Mouse (Mus musculus) left cerebral cortex, postnatal 14 days (tissue): ENCODE measurements around the gene Cyp26a1. TPM values are rescaled to one million over a fixed set of nuclear protein-coding genes. Genes with fewer than 3 reads are reported as not detected.

ENCODE experiments used
- DNase-seq, 2 experiments: peaks; one replicate each; pipeline ENCODE4 v3.0.0; 2021 to 2022; ENCODE audit warnings: low spot score in 2 of 2, mixed read lengths in 1 of 2
- intact Hi-C: fragments of 180-260 bp; cut with DNase I; formaldehyde crosslinking; loops from one replicate; pipeline ENCODE4 v1.15.1; 2025
- long read RNA-seq, 2 experiments: library from polyadenylated mRNA; stranded (forward); transcript quantifications; one replicate each; pipeline ENCODE4 v2.0.0; 2021
- total RNA-seq, 2 experiments: library from RNA; stranded (reverse); gene quantifications; 2 replicates each; pipeline ENCODE4 v1.2.3; 2021

Cyp26a1 gene
- total RNA-seq, result under 1 TPM in 1 of 2 experiments, not detected in 1; 0.25 TPM
- long read RNA-seq, experiment 1, result 0 reads
- long read RNA-seq, experiment 2, result 0 reads

- DNase-seq, result no peak
- intact Hi-C loops, result no loop called here
These were observed at the start of gene Cyp26a1 for GRCm38 (mm10) chr19:37697651-37698272. Cyp26a1 (plus strand) TSS chr19:37697798.

- no peak for DNase-seq
- intact Hi-C loops, result no loop called here
These were observed 49.6 kb upstream of the Cyp26a1 start for GRCm38 (mm10) chr19:37647994-37648393.

- intact Hi-C loops, result no loop called here
- DNase-seq, result peak; percentile 34 to 55
These were observed 47.1 kb upstream of the Cyp26a1 start for GRCm38 (mm10) chr19:37650526-37650925.

GRCm38 (mm10) chr19:37654012-37654411 is 43.6 kb upstream of the Cyp26a1 start:
- DNase-seq, result no peak
- intact Hi-C loops, result no loop called here

GRCm38 (mm10) chr19:37656441-37656840 is 41.2 kb upstream of the Cyp26a1 start:
- intact Hi-C loops, result no loop called here

GRCm38 (mm10) chr19:37665256-37665655 is 32.3 kb upstream of the Cyp26a1 start:
- intact Hi-C loops, result no loop called here
- DNase-seq, result no peak

More at GRCm38 (mm10) chr19:37656441-37656840, 41.2 kb upstream of the Cyp26a1 start:
- no peak for DNase-seq

- intact Hi-C loops, result no loop called here
- DNase-seq, result no peak
These were observed 29.6 kb upstream of the Cyp26a1 start for GRCm38 (mm10) chr19:37667855-37668594.

- intact Hi-C loops, result no loop called here
- DNase-seq, result no peak
These were observed 28.9 kb upstream of the Cyp26a1 start for GRCm38 (mm10) chr19:37668657-37669056.

- intact Hi-C loops, result no loop called here
- no peak for DNase-seq
These were observed 28.1 kb upstream of the Cyp26a1 start for GRCm38 (mm10) chr19:37669486-37669885.

- intact Hi-C loops, result no loop called here
These were observed 24.2 kb upstream of the Cyp26a1 start for GRCm38 (mm10) chr19:37673393-37673792.

GRCm38 (mm10) chr19:37685281-37685680 is 12.3 kb upstream of the Cyp26a1 start, which contains the start of gene Cyp26c1:
Cyp26c1 (plus strand) TSS chr19:37685581.
- intact Hi-C loops, result no loop called here
- DNase-seq, result no peak

More at GRCm38 (mm10) chr19:37673393-37673792, 24.2 kb upstream of the Cyp26a1 start:
- DNase-seq, result peak in 1 of 2 experiments; percentile 15

- intact Hi-C loops, result no loop called here
- DNase-seq, result no peak
These were observed 11.3 kb upstream of the Cyp26a1 start for GRCm38 (mm10) chr19:37686347-37686746.

- intact Hi-C loops, result no loop called here
- no peak for DNase-seq
These were observed 10.4 kb upstream of the Cyp26a1 start for GRCm38 (mm10) chr19:37686941-37687850.

- DNase-seq, result no peak
- intact Hi-C loops, result no loop called here
These were observed 8.1 kb upstream of the Cyp26a1 start for GRCm38 (mm10) chr19:37689478-37689877.

- no peak for DNase-seq
- intact Hi-C loops, result no loop called here
These were observed 6.9 kb upstream of the Cyp26a1 start for GRCm38 (mm10) chr19:37690716-37691115.

- DNase-seq, result peak; percentile 19 to 51
- intact Hi-C loops, result no loop called here
These were observed 4.7 kb upstream of the Cyp26a1 start for GRCm38 (mm10) chr19:37692879-37693278.

GRCm38 (mm10) chr19:37695146-37695545 is 2.5 kb upstream of the Cyp26a1 start:
- DNase-seq, result no peak
- intact Hi-C loops, result no loop called here

GRCm38 (mm10) chr19:37695762-37696602 is 1.6 kb upstream of the Cyp26a1 start:
- DNase-seq, result no peak

More at GRCm38 (mm10) chr19:37695762-37696602, 1.6 kb upstream of the Cyp26a1 start:
- intact Hi-C loops, result no loop called here
